Mouse (Mus musculus) forebrain, embryonic 15.5 days (tissue): Measurements from ENCODE around the gene Arpc5. TPM values are rescaled to one million over a fixed set of nuclear protein-coding genes. Genes with fewer than 3 reads are reported as not detected.
A peak's percentile ranks its signal among the peaks of the same experiment; 100 is the strongest.

Source experiments
- ATAC-seq: fragments of 200-750 bp; cut with Nextera tagmentation; replicated peaks from 2 replicates; pipeline ENCODE4 v1.8.0; 2017; ENCODE audit warnings: mild to moderate bottlenecking, moderate TSS enrichment, moderate library complexity
- H3K27ac ChIP-seq: fragments of 300-500 bp; sonication (generic); replicated peaks from 2 replicates; pipeline ENCODE4 v1.5.1; 2015; ENCODE audit warnings: mild to moderate bottlenecking, inconsistent platforms
- H3K27me3 ChIP-seq: fragments of 300-500 bp; sonication (generic); 2 replicates; pipeline ENCODE4 v1.6.1; 2015; ENCODE audit warnings: inconsistent platforms
- H3K36me3 ChIP-seq: fragments of 300-500 bp; sonication (generic); 2 replicates; pipeline ENCODE4 v1.6.1; 2015; ENCODE audit warnings: mild to moderate bottlenecking, inconsistent platforms
- H3K4me1 ChIP-seq: fragments of 300-500 bp; sonication (generic); 2 replicates; pipeline ENCODE4 v1.6.1; 2015; ENCODE audit warnings: inconsistent platforms
- H3K4me2 ChIP-seq: fragments of 300-500 bp; sonication (generic); replicated peaks from 2 replicates; pipeline ENCODE4 v1.6.1; 2015; ENCODE audit warnings: mild to moderate bottlenecking, inconsistent platforms
- H3K4me3 ChIP-seq: fragments of 300-500 bp; sonication (generic); 2 replicates; pipeline ENCODE4 v1.5.1; 2015; ENCODE audit warnings: mild to moderate bottlenecking, inconsistent platforms
- H3K9ac ChIP-seq: fragments of 300-500 bp; sonication (generic); replicated peaks from 2 replicates; pipeline ENCODE4 v1.6.1; 2015; ENCODE audit warnings: mild to moderate bottlenecking, inconsistent platforms
- H3K9me3 ChIP-seq: fragments of 300-500 bp; sonication (generic); 2 replicates; pipeline ENCODE4 v1.6.1; 2016; ENCODE audit warnings: inconsistent platforms
- WGBS: fragments of 180-500 bp; shearing (Covaris S2); methylation state at CpG from one replicate; pipeline ENCODE4 v1.1.7; 2015; ENCODE audit warnings: mixed read lengths; 5-methylcytosine and 5-hydroxymethylcytosine counted together
- polyA plus RNA-seq: library from polyadenylated mRNA; unstranded; fragments of >200 nt; fragmentation: Nextera tagmentation; extraction: Ambion mirVana; gene quantifications from 2 replicates; pipeline ENCODE4 v1.2.1, GENCODE M21; 2015

Gene Arpc5
- polyA plus RNA-seq, 1 experiment from 2014 or later, result 388 TPM

DNA sequence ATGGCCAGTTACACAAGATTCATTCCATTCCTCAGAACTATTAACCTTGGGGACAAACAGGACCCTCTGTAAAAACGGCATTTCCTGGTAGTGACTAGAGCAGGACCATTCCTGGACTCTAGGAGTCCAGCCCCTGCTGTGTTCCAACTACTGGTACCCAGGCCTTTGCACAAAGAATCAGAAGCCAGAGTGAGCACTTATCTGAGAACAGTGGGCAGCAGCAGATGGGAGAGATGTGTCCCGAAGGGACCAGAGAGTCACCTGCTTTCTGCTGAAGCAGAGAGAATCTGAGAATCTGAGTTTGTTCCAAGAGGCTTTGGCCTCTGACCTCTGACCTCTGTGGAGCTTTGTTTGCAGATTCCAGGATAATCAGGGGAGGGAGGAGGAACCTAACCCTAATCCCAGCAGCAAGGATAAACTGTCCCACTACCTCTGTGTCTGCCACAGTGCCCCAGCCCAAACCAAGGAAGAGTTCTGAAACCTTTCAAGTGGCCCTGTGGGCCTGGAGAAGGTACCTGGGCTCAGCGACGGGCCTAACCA is 21.8 kb downstream of the Arpc5 start:
- no peak for ATAC-seq
- no peak overlapping the region for H3K9ac ChIP-seq
- H3K4me3 ChIP-seq, result no peak overlapping the region
- H3K9me3 ChIP-seq, result no peaks in the 10 kb centered on the region
- no peaks in the 10 kb centered on the region for H3K36me3 ChIP-seq
- H3K27ac ChIP-seq, result no peak overlapping the region
- WGBS, result 15% methylated on average over 4 of the region's 4 CpGs
- H3K27me3 ChIP-seq, result no peaks in the 10 kb centered on the region
- peaks cover 8% of the 10 kb centered on the region for H3K4me1 ChIP-seq
- no peak overlapping the region for H3K4me2 ChIP-seq

DNA sequence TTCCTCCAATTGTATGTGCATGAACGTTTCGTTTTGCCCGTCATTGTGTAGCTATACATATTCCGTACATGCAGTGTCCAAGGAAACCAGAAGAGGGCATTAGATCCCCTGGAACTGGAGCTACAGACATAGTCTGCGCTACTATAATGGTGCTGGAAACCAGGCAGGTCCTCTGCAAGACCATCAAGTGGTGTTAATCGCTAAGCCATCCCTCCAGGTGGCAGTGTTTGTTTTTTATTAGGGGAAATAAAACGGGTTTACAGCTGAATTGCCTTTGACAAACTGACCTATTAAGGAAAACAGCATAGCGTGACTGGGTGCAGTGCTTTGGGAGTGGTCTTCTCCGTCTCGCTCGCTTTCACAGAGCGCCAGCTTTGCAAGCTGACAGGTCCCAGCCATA is 23.9 kb downstream of the Arpc5 start:
- Histone ChIP-seq H3K9me3 (no peaks in the 10 kb centered on the region), H3K9ac (no peak overlapping the region), H3K27ac (no peak overlapping the region), H3K4me3 (no peak overlapping the region), H3K4me2 (no peak overlapping the region), H3K27me3 (no peaks in the 10 kb centered on the region), H3K4me1 (peaks cover 8% of the 10 kb centered on the region), H3K36me3 (no peaks in the 10 kb centered on the region)
- 35% methylated on average over 12 of the region's 12 CpGs for WGBS
- ATAC-seq, result no peak

DNA sequence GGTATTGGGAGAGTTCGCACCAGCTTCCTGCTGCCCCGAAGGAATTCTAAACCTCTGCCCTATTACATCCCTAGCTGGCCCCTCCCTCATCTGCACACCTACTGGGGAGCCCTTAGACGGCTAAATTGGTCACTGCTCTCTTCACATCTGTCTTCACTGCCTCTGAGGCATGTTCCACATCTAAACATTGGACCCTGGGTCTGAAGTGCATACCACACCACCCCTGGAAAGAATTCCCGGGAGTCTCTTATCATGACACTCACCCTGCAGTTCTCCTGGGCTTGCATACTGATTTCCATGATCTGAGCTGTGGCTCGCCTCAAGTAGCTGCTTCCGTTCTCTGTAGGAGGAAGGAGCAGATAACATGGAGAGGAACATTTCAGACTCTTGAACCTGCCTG is 24.5 kb downstream of the Arpc5 start:
- Histone ChIP-seq H3K9me3 (no peaks in the 10 kb centered on the region), H3K4me2 (no peak overlapping the region), H3K4me3 (no peak overlapping the region), H3K36me3 (no peaks in the 10 kb centered on the region), H3K4me1 (peaks cover 8% of the 10 kb centered on the region), H3K27me3 (no peaks in the 10 kb centered on the region), H3K9ac (no peak overlapping the region), H3K27ac (no peak overlapping the region)
- 0 out of 2 replicates have a peak, but pooled peaks have one; percentile 29 for ATAC-seq
- WGBS, result 33% methylated on average over 6 of the region's 6 CpGs

DNA sequence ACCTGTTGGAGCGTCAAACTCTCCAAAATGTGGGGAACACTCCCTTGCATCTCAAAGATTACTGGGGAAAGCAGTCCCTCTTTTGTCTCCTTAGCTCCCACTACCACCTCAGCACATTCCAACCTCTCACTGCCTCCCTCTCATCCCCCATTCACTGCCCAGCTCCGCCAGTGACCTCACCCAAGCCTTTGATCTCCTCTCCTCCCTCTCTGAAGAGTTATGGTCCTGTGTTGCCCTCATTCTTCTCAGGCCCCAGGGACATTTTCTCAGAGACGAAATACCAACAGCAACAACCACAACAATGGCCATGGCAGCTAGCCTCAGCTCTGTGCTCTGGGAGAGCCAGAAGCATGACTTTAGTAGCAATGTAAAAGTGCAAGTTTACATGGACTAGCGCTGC is 24.9 kb downstream of the Arpc5 start:
- 27% methylated on average over 4 of the region's 4 CpGs for WGBS
- Histone ChIP-seq H3K9ac (no peak overlapping the region), H3K27me3 (no peaks in the 10 kb centered on the region), H3K27ac (no peak overlapping the region), H3K36me3 (no peaks in the 10 kb centered on the region), H3K4me1 (peaks cover 8% of the 10 kb centered on the region), H3K4me2 (no peak overlapping the region), H3K4me3 (no peak overlapping the region), H3K9me3 (no peaks in the 10 kb centered on the region)
- ATAC-seq, result no peak

DNA sequence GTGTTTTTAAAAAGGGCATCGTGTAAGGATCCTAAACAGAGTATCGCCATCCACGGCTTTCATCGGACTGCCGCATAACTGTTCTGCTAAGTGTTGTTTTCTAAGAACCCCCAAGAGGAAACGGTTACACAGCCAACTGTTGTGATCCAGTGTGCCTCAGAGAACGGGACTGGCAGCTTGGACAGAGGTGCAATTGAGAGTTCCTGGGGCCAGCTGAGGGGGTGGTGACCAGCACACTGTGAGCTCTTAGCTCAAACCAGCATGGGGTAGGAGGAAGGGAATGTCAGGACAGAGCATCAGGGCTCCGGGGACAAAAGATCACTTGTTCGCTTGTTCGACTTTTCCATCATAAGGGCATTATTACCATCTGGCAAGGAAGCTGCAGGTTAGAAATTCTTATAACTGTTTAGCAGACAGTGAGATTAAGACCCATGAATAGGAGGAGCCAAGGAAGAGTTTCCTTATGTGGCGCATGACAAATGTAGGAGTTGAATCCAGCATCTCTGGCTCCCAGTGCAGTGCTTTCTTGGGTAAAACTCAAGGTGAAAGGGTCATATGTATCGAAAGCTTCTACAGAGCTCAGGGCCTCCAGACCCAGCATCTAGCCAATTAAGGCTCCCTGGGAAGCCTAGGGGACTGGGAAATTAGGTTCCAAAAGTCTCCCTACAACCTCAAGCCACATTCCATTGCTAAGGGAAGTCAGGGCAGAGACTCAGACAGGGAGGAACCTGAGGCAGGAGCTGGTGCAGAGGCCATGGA is 26.6 kb downstream of the Arpc5 start:
- peaks cover 8% of the 10 kb centered on the region for H3K4me1 ChIP-seq
- no peak overlapping the region for H3K4me2 ChIP-seq
- H3K9me3 ChIP-seq, result no peaks in the 10 kb centered on the region
- H3K36me3 ChIP-seq, result no peaks in the 10 kb centered on the region
- no peaks in the 10 kb centered on the region for H3K27me3 ChIP-seq
- no peak overlapping the region for H3K4me3 ChIP-seq
- 9% methylated on average over 12 of the region's 12 CpGs for WGBS
- no peak overlapping the region for H3K9ac ChIP-seq
- no peak for ATAC-seq
- H3K27ac ChIP-seq, result no peak overlapping the region

DNA sequence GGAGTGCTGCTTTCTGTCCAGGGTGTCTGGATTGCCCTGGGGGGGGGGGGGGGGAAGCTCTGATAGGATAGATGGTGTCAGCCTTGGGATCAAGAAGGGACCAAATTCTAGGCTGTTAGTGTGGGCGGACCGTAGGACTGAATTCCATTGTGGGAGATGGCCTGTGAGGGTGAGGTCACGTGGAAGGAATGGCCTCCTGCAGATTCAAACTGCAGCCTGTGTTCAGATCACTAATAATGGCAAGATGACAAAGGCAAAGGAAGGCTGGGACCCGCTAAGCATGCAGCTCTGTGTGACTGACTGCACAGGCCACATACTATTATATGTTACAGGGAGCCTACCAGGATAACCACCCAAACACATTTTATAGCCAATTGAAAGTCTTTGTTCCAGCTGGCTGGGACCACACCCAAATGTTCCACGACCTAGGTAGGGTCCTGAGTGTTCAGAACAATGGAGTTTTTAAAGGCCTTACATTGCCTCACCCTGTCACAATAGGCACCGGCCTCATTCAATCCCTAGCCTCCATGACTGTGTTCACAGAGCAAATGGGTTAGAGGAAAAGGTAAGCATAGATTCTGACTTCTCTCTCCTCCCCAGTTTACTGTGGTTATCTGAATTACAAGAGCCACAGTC is 27.3 kb downstream of the Arpc5 start:
- no peak overlapping the region for H3K4me2 ChIP-seq
- H3K4me1 ChIP-seq, result peaks cover 8% of the 10 kb centered on the region
- H3K9me3 ChIP-seq, result no peaks in the 10 kb centered on the region
- H3K27me3 ChIP-seq, result no peaks in the 10 kb centered on the region
- H3K27ac ChIP-seq, result no peak overlapping the region
- H3K4me3 ChIP-seq, result no peak overlapping the region
- no peak for ATAC-seq
- H3K36me3 ChIP-seq, result no peaks in the 10 kb centered on the region
- H3K9ac ChIP-seq, result no peak overlapping the region
- 20% methylated on average over 6 of the region's 6 CpGs for WGBS

DNA sequence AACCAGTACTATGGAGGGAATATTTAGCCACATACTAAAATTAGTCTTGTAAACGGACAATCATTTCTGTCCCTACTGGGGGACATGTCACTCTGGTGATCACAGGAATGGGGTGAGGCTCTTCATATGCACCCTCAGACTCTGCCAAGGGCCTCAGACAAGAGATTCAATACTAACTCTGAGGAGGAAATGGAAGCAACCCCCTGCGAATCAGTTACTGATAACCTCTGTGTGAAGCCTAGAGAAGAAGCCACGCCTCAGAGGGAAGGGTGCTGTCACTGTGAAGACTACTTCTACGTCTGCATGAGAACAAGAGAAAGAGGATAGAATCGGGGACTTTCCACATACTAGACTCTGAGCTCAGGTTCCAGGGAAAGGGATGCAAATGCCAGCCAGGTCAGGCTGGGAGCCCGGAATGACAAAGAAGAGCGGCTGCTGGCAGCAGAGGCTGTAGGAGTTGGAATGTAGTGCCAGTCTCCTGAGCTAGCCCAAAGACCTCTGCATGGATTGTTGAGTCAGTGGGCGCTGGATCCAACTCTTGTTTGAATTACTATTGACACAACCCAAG is 29.4 kb downstream of the Arpc5 start:
- Histone ChIP-seq H3K4me2 (no peak overlapping the region), H3K27ac (no peak overlapping the region), H3K36me3 (no peaks in the 10 kb centered on the region), H3K4me3 (no peak overlapping the region), H3K4me1 (peaks cover 11% of the 10 kb centered on the region), H3K27me3 (no peaks in the 10 kb centered on the region), H3K9me3 (no peaks in the 10 kb centered on the region), H3K9ac (no peak overlapping the region)
- no peak for ATAC-seq
- 75% methylated on average over 8 of the region's 8 CpGs for WGBS

DNA sequence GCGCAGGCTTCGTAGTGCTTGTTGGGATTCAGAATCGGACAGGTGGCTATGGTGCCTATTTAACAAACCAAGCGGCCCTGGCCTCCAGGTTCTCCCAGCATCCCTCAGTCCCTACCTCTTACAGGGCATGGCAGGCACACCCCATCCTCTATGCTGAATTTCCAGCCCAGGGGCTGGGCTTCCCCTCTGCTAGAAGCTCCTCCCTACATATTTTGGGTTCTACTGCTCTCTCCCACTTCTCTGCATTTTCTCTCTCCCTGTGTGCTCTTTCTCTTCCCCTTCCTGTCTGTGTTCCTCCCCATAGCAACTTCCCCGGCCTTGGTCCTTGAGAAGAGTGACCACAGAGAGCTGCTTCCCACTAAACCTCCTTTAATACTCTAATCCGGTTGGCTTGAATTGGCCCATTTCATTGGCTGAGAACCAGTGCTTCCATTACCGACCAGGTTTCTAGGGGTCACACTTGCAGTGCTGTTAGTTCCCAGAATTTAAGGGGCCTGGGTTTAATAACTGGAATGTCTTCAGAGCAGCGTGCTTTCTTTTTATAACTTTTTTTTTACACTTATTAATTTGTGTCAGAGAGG is 30.4 kb downstream of the Arpc5 start:
- Histone ChIP-seq H3K27ac (no peak overlapping the region), H3K4me1 (peaks cover 11% of the 10 kb centered on the region), H3K9me3 (no peaks in the 10 kb centered on the region), H3K4me3 (no peak overlapping the region), H3K27me3 (no peaks in the 10 kb centered on the region), H3K4me2 (no peak overlapping the region), H3K9ac (no peak overlapping the region), H3K36me3 (no peaks in the 10 kb centered on the region)
- 81% methylated on average over 8 of the region's 8 CpGs for WGBS
- ATAC-seq, result no peak

DNA sequence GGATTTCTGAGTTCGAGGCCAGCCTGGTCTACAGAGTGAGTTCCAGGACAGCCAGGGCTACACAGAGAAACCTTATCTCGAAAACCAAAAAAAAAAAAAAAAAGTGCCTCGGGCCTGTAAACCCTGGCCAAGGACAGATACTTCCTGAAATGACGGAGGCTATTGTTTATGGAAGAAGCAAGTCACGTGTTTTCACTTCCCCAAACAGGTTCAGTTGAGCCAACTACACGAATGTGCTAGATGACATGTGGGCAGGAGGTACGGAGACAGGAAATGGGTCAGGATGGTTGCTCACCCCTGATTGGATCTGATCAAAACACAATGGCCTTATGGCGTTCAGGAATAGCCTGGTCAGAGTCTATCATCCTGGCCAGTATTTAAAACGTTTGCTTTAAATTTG is 31.8 kb downstream of the Arpc5 start:
- Histone ChIP-seq H3K4me2 (no peak overlapping the region), H3K36me3 (no peaks in the 10 kb centered on the region), H3K9ac (no peak overlapping the region), H3K4me3 (no peak overlapping the region), H3K27me3 (no peaks in the 10 kb centered on the region), H3K4me1 (peaks cover 3% of the 10 kb centered on the region; the same call in 1 of the 2 replicates), H3K27ac (no peak overlapping the region), H3K9me3 (no peaks in the 10 kb centered on the region)
- ATAC-seq, result no peak
- 85% methylated on average over 9 of the region's 9 CpGs for WGBS

DNA sequence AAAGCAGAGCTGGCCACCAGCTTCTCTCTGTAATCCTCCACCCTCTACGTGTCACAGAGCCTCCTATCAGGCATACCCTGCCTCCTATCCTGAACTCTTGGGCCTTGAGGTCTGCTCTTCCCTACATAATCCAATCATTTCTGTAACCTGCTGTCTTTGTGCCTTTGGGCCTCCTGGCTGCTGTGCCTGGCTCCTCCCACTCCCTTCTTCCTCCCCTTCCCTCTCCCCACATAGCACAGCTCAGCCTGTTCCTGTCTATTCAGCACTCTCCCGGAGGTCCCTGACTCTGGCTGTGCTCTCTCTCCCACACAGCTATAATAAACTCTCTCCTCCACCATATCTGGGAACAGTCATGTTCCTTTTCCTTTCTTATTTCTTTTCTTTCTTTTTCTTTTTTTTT is 33.6 kb downstream of the Arpc5 start, which contains the start of gene Ncf2:
TSS of gene Ncf2 (plus strand) at position 298 of the 400 bp plus-strand sequence.
- no peaks in the 10 kb centered on the region for H3K36me3 ChIP-seq
- no peak within 1 kb of the TSS for H3K4me2 ChIP-seq
- H3K27me3 ChIP-seq, result no peaks in the 10 kb centered on the region
- H3K9ac ChIP-seq, result no peak within 1 kb of the TSS
- peak; percentile 75 for ATAC-seq
- 0 out of 2 replicates have a peak within 1 kb of the TSS, but pooled peaks have one; percentile 19 for H3K27ac ChIP-seq
- WGBS, result 8% methylated on average over 2 of the region's 2 CpGs
- H3K4me1 ChIP-seq, result peaks cover 3% of the 10 kb centered on the region; the same call in 1 of the 2 replicates
- no peak within 1 kb of the TSS for H3K4me3 ChIP-seq
- H3K9me3 ChIP-seq, result no peaks in the 10 kb centered on the region

DNA sequence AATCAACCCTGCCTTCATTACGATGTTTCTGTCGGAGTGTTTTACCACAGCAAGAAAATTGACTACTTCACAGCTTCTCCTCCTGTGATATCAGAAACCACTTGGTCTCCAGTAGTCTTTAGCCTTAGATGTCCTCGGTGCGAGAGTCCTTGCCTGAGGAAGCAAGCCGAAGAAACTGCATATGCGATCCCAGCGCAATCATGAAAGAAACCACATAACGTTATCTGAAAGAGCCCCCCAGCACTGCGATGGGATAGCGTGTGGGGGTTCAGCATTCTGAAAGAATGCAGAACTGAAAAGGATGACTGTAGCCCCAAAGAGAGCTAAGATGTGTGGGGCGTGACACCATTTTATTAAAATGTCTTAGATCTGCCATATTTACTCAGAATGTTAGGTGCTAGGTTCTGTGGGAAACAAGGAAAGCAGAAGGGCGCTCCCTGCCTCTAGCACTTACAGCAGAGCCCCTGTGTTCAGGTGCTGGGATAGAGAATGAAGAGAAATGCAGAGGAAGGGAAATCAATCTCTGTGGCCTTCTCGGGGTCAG is 34.4 kb downstream of the Arpc5 start:
- no peak overlapping the region for H3K9ac ChIP-seq
- H3K4me3 ChIP-seq, result no peak overlapping the region
- peaks cover 3% of the 10 kb centered on the region; the same call in 1 of the 2 replicates for H3K4me1 ChIP-seq
- no peaks in the 10 kb centered on the region for H3K9me3 ChIP-seq
- WGBS, result 87% methylated on average over 13 of the region's 13 CpGs
- ATAC-seq, result no peak
- no peaks in the 10 kb centered on the region for H3K36me3 ChIP-seq
- H3K27me3 ChIP-seq, result no peaks in the 10 kb centered on the region
- H3K27ac ChIP-seq, result no peak overlapping the region
- no peak overlapping the region for H3K4me2 ChIP-seq

DNA sequence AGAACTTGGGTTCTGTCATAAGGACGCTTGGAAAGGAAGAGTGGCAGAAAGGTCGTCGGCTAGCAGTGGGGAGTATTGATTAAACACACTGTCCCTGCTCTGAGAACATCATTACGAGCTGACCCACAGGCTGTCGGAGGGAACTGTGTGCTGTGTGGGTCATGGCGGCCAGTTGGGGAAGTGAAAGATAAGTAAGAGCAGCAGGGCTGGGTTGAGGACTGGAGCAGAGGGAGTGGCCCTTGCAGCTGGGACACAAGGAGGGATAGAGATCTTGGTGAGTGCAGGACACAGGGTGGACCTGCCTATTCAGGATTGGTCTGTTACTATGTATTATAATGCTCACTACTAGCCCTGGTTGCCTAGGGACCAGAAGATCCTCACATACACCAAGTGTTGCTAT is 38.6 kb downstream of the Arpc5 start:
- no peaks in the 10 kb centered on the region for H3K27me3 ChIP-seq
- no peak for ATAC-seq
- H3K9ac ChIP-seq, result no peak overlapping the region
- H3K36me3 ChIP-seq, result no peaks in the 10 kb centered on the region
- no peak overlapping the region for H3K4me3 ChIP-seq
- no peaks in the 10 kb centered on the region for H3K9me3 ChIP-seq
- 90% methylated on average over 6 of the region's 6 CpGs for WGBS
- H3K27ac ChIP-seq, result no peak overlapping the region
- H3K4me2 ChIP-seq, result no peak overlapping the region
- H3K4me1 ChIP-seq, result peaks cover 1% of the 10 kb centered on the region; the same call in 1 of the 2 replicates
